Mouse (Mus musculus) liver, postnatal 0 days (tissue): ENCODE results near the gene Nosip. TPM values are rescaled to one million over a fixed set of nuclear protein-coding genes. Genes with fewer than 3 reads are reported as not detected.
"Not testable (repeated sequence)": the region's sequence is repeated elsewhere in the genome, so short reads cannot be mapped to it uniquely, and the experiment has no call there.

Source experiments
- ATAC-seq: fragments of 200-750 bp; cut with Nextera tagmentation; 2 replicates; pipeline ENCODE4 v1.8.0; 2017; ENCODE audit warnings: mild to moderate bottlenecking, moderate library complexity
- DNase-seq: peaks from one replicate; pipeline ENCODE4 v3.0.0-alpha.2; 2016
- H3K27ac ChIP-seq: fragments of 300-500 bp; sonication (generic); 2 replicates; pipeline ENCODE4 v1.5.1; 2014; ENCODE audit warnings: antibody characterized with exemption, moderate library complexity, mild to moderate bottlenecking, low read depth
- H3K27me3 ChIP-seq: fragments of 300-500 bp; sonication (generic); 2 replicates; pipeline ENCODE4 v1.6.1; 2014; ENCODE audit warnings: low read length, control low read depth, mixed read lengths; ENCODE audit not compliant: insufficient read depth
- H3K36me3 ChIP-seq: fragments of 300-500 bp; sonication (generic); replicated peaks from 2 replicates; pipeline ENCODE4 v1.6.1; 2014; ENCODE audit warnings: mild to moderate bottlenecking, control low read depth, low read length, moderate library complexity, mixed read lengths; ENCODE audit not compliant: insufficient read depth
- H3K4me1 ChIP-seq: fragments of 300-500 bp; sonication (generic); 2 replicates; pipeline ENCODE4 v1.6.1; 2014; ENCODE audit warnings: antibody characterized with exemption, mild to moderate bottlenecking, control low read depth; ENCODE audit not compliant: insufficient read depth
- H3K4me2 ChIP-seq: fragments of 300-500 bp; sonication (generic); 2 replicates; pipeline ENCODE4 v1.6.1; 2014; ENCODE audit warnings: low read depth, mild to moderate bottlenecking, low read length, moderate library complexity, mixed read lengths
- H3K4me3 ChIP-seq: fragments of 300-500 bp; sonication (generic); 2 replicates; pipeline ENCODE4 v1.5.1; 2014; ENCODE audit warnings: low read depth, low read length
- H3K9ac ChIP-seq: fragments of 300-500 bp; sonication (generic); replicated peaks from 2 replicates; pipeline ENCODE4 v1.6.1; 2014; ENCODE audit warnings: mild to moderate bottlenecking, moderate library complexity
- H3K9me3 ChIP-seq: fragments of 300-500 bp; sonication (generic); 2 replicates; pipeline ENCODE4 v1.6.1; 2016; ENCODE audit warnings: mild to moderate bottlenecking, control low read depth, low read length, mixed read lengths
- CTCF ChIP-seq: sonication (generic); IDR thresholded peaks from 2 replicates; pipeline ENCODE4 v1.5.1; 2016; ENCODE audit warnings: antibody characterized with exemption, low read depth
- EP300 ChIP-seq: IDR thresholded peaks from 2 replicates; pipeline ENCODE4 v1.6.1; 2016; ENCODE audit warnings: antibody characterized with exemption, low read depth, mild to moderate bottlenecking
- WGBS: fragments of 180-500 bp; shearing (Covaris S2); extraction: QIAGEN DNeasy Blood & Tissue Kit; methylation state at CpG from one replicate; pipeline ENCODE4 v1.1.7; 2014; ENCODE audit not compliant: insufficient replicate concordance; 5-methylcytosine and 5-hydroxymethylcytosine counted together
- polyA plus RNA-seq: library from polyadenylated mRNA; unstranded; fragments of >200 nt; fragmentation: Nextera tagmentation; extraction: Ambion mirVana; gene quantifications from 2 replicates; pipeline ENCODE4 v1.2.1, GENCODE M21; 2015

The Nosip gene
- polyA plus RNA-seq, 1 experiment from 2014 or later = 22.2 TPM

GRCm38 (mm10) chr7:45094121-45094520 is 31.9 kb downstream of the Nosip start:
- ATAC-seq = no peak
- peaks cover 12% of the 10 kb centered on the region; the same call in 1 of the 2 replicates for H3K4me1 ChIP-seq
- 60% methylated on average over 7 of the region's 7 CpGs for WGBS
- no peaks in the 10 kb centered on the region for H3K27me3 ChIP-seq
- H3K9me3 ChIP-seq = no peaks in the 10 kb centered on the region
- H3K27ac ChIP-seq = no peak overlapping the region
- H3K36me3 ChIP-seq = no peaks in the 10 kb centered on the region; the same call in 1 of the 2 replicates
- no peak for TF ChIP-seq CTCF
- DNase-seq = no peak
- H3K9ac ChIP-seq = no peak overlapping the region
- H3K4me2 ChIP-seq = no peak overlapping the region
- H3K4me3 ChIP-seq = no peak overlapping the region

DNA sequence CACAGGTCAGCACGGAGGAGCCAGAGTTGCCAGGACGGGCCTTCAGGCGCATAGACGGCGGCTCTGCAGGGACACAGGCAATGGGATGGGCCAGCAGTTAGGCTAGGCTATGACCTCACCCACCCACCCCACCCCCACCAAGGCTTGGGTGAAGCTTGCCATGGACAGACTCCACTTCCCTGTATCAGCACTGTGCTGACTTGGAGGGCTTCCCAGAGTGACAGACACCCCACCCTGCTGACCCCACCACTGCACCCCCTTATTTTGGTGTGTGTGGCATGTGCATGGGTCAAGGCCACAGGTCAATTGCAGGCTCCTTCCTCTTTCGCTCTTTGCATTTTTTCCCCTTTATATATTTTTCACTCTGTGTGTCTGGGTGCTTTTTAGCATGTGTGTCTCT is 33.1 kb downstream of the Nosip start:
- Histone ChIP-seq H3K27ac (no peak overlapping the region), H3K4me1 (peaks cover 12% of the 10 kb centered on the region; the same call in 1 of the 2 replicates), H3K4me2 (no peak overlapping the region), H3K4me3 (no peak overlapping the region), H3K9ac (no peak overlapping the region), H3K9me3 (no peaks in the 10 kb centered on the region), H3K36me3 (no peaks in the 10 kb centered on the region; the same call in 1 of the 2 replicates), H3K27me3 (no peaks in the 10 kb centered on the region)
- DNase-seq (no peak), ATAC-seq (0 out of 2 replicates have a peak, but pooled peaks have one; percentile 9)
- 76% methylated on average over 3 of the region's 6 CpGs for WGBS
- TF ChIP-seq EP300 = no peak
- TF ChIP-seq CTCF = no peak

GRCm38 (mm10) chr7:45095965-45096364 is 33.7 kb downstream of the Nosip start:
- WGBS = 90% methylated on average over 14 of the region's 14 CpGs
- not testable (repeated sequence) for DNase-seq, H3K4me3 ChIP-seq, ATAC-seq, H3K4me2 ChIP-seq, H3K27me3 ChIP-seq, H3K27ac ChIP-seq, H3K36me3 ChIP-seq, H3K9ac ChIP-seq, H3K9me3 ChIP-seq
- H3K4me1 ChIP-seq = peaks cover 12% of the 10 kb centered on the region; the same call in 1 of the 2 replicates

DNA sequence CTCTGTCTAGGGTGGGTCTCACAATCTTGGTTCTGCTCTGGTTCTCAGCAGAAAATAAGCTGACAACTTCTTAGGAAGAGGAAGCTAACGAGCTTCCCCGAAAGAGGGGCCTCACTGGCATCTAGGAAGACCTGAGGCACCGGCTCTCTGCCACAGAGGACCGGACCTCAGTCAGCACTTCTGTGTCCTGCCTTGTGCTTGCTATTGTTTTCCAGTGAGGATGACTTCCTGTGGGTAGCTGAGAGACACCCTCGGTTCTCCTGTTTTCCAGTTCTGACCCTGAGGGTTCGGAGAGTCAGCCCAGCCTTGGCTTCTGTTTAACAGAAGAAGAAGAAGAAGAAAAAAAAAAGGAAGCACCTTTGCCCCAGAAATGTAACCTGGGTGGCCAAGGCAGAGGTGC is 35.2 kb downstream of the Nosip start:
- ATAC-seq (peak; percentile 52; the same call in 1 of the 2 replicates), DNase-seq (no peak)
- Histone ChIP-seq H3K9ac (no peak overlapping the region), H3K4me2 (0 out of 2 replicates have a peak overlapping the region, but pooled peaks have one; percentile 4), H3K27ac (peak overlapping the region; percentile 62), H3K9me3 (no peaks in the 10 kb centered on the region), H3K27me3 (no peaks in the 10 kb centered on the region), H3K4me3 (no peak overlapping the region), H3K36me3 (no peaks in the 10 kb centered on the region; the same call in 1 of the 2 replicates), H3K4me1 (peaks cover 12% of the 10 kb centered on the region)
- WGBS = 21% methylated on average over 6 of the region's 6 CpGs
- TF ChIP-seq CTCF (no peak), EP300 (peak; percentile 31; the same call in 1 of the 2 replicates)

DNA sequence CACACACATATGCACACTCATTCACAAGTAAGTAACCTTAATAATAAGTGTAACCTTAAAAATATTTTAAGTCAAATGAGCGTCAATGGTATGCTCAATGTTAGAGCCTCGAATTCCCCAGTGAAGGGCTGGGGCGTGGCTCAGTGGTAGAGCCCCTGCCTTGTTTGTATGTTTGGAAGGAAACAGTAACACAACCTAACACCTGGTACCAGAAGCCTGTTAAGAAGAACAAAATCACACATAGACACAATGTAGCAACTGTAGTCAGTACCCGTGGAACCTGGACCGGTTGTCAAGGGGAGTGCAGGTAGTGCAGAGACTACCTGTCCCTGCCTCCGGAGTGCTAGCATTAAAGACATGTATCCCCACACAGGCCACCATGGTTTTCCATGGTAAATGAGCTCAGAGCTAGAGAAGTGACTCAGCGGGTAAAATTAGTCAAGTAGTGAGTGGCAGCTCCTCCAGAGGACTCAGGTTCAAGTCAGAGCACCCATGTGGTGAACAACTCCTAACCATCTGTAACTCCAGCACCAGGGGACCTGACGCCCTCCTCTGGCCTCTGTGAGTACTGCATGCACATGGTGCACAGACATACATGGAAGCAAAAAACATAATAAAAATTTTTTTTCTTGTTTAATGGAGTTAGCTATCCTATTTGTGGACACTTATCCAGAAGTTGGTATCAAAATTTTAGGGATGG is 36.5 kb downstream of the Nosip start:
- H3K27me3 ChIP-seq = no peaks in the 10 kb centered on the region
- WGBS = 83% methylated on average over 8 of the region's 8 CpGs
- no peak overlapping the region for H3K4me2 ChIP-seq
- peaks cover 8% of the 10 kb centered on the region for H3K4me1 ChIP-seq
- no peak overlapping the region for H3K9ac ChIP-seq
- H3K9me3 ChIP-seq = no peaks in the 10 kb centered on the region
- TF ChIP-seq CTCF (peak; percentile 51), EP300 (no peak)
- H3K27ac ChIP-seq = no peak overlapping the region
- ATAC-seq (no peak), DNase-seq (no peak)
- H3K36me3 ChIP-seq = no peaks in the 10 kb centered on the region; the same call in 1 of the 2 replicates
- no peak overlapping the region for H3K4me3 ChIP-seq

DNA sequence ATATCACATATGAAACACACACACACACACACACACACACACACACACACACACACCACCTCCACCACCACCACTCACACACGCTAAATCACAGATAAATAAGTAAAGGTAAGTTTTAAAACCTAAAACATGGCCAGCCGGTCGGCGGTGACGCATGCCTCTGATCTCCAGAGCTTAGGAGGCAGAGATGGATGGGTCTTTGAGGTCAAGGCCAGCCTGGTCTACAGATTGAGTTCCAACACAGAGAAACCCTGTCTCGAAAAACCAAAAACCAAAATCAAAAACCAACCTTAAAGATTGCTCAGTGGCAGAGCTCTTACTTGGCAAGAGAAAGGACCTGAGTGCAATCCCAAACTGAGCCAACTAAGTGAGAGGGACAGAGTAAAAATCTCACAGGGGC is 37.8 kb downstream of the Nosip start:
- Histone ChIP-seq H3K36me3 (no peaks in the 10 kb centered on the region), H3K9ac (no peak overlapping the region), H3K4me2 (no peak overlapping the region), H3K27ac (no peak overlapping the region), H3K4me3 (no peak overlapping the region), H3K4me1 (peaks cover 15% of the 10 kb centered on the region), H3K27me3 (no peaks in the 10 kb centered on the region), H3K9me3 (no peaks in the 10 kb centered on the region)
- ATAC-seq = no peak
- no peak for DNase-seq
- 77% methylated on average over 6 of the region's 6 CpGs for WGBS
- TF ChIP-seq EP300 (no peak), CTCF (no peak)
